Mouse (Mus musculus): ENCODE results near the gene Myo1b. TPM values are rescaled to one million over a fixed set of nuclear protein-coding genes. Genes with fewer than 3 reads are reported as not detected.

Myo1b gene
- polyA plus RNA-seq, 1 experiment from 2014 or later: 40.8 TPM

GRCm38 (mm10) chr1:51930584-51930983 lies 14.7 kb upstream of the Myo1b start:
- Histone ChIP-seq H3K27me3 (replicated peaks; ENCODE audit: control insufficient read depth, insufficient read depth, low read length) (no peaks in the 10 kb centered on the region), H3K4me2 (ENCODE audit: low read depth, low read length) (no peak overlapping the region), H3K9me3 (ENCODE audit: control insufficient read depth, low read length) (no peaks in the 10 kb centered on the region), H3K4me1 (ENCODE audit: control insufficient read depth, insufficient read depth, low read length) (no peaks in the 10 kb centered on the region), H3K36me3 (ENCODE audit: control insufficient read depth, insufficient read depth, low read length) (no peaks in the 10 kb centered on the region), H3K9ac (ENCODE audit: low read depth, low read length) (no peak overlapping the region), H3K4me3 (ENCODE audit: low read length) (no peak overlapping the region), H3K27ac (ENCODE audit: low read length) (no peak overlapping the region)
- WGBS: 64% methylated on average over 5 of the region's 5 CpGs
- no peak for ATAC-seq

- no peak for ATAC-seq
- WGBS: 51% methylated on average over 3 of the region's 3 CpGs
These were observed 13.7 kb upstream of the Myo1b start for GRCm38 (mm10) chr1:51929557-51929956.

GRCm38 (mm10) chr1:51922820-51923219 lies 6.9 kb upstream of the Myo1b start:
- Histone ChIP-seq H3K4me3 (ENCODE audit: low read length) (no peak overlapping the region), H3K9me3 (ENCODE audit: control insufficient read depth, low read length) (0 out of 2 replicates have a peak, but pooled peaks cover 5% of the 10 kb centered on the region), H3K27ac (ENCODE audit: low read length) (no peak overlapping the region), H3K36me3 (ENCODE audit: control insufficient read depth, insufficient read depth, low read length) (no peaks in the 10 kb centered on the region), H3K4me2 (ENCODE audit: low read depth, low read length) (no peak overlapping the region; the same call in 1 of the 2 replicates), H3K4me1 (ENCODE audit: control insufficient read depth, insufficient read depth, low read length) (no peaks in the 10 kb centered on the region), H3K9ac (ENCODE audit: low read depth, low read length) (no peak overlapping the region), H3K27me3 (replicated peaks; ENCODE audit: control insufficient read depth, insufficient read depth, low read length) (no peaks in the 10 kb centered on the region)
- 21% methylated on average over 12 of the region's 12 CpGs for WGBS
- ATAC-seq: 0 out of 2 replicates have a peak, but pooled peaks have one; percentile 44

More at GRCm38 (mm10) chr1:51929557-51929956, 13.7 kb upstream of the Myo1b start:
- Histone ChIP-seq H3K36me3 (ENCODE audit: control insufficient read depth, insufficient read depth, low read length) (no peaks in the 10 kb centered on the region), H3K27ac (ENCODE audit: low read length) (no peak overlapping the region), H3K27me3 (replicated peaks; ENCODE audit: control insufficient read depth, insufficient read depth, low read length) (no peaks in the 10 kb centered on the region), H3K4me3 (ENCODE audit: low read length) (no peak overlapping the region), H3K4me2 (ENCODE audit: low read depth, low read length) (no peak overlapping the region), H3K9me3 (ENCODE audit: control insufficient read depth, low read length) (no peaks in the 10 kb centered on the region), H3K4me1 (ENCODE audit: control insufficient read depth, insufficient read depth, low read length) (no peaks in the 10 kb centered on the region), H3K9ac (ENCODE audit: low read depth, low read length) (no peak overlapping the region)

GRCm38 (mm10) chr1:51916276-51916675 lies 405 bp upstream of the Myo1b start:
- no peak overlapping the region for H3K27ac ChIP-seq (ENCODE audit: low read length)
- no peak overlapping the region for H3K9ac ChIP-seq (ENCODE audit: low read depth, low read length)

GRCm38 (mm10) chr1:51915051-51915575 lies 758 bp downstream of the Myo1b start:
- under 1% methylated on average over 33 of the region's 33 CpGs for WGBS
- peak overlapping the region; percentile 69 for H3K4me3 ChIP-seq (ENCODE audit: low read length)
- peak overlapping the region; percentile 70 for H3K27ac ChIP-seq (ENCODE audit: low read length)
- H3K36me3 ChIP-seq (ENCODE audit: control insufficient read depth, insufficient read depth, low read length): no peaks in the 10 kb centered on the region
- H3K27me3 ChIP-seq (replicated peaks; ENCODE audit: control insufficient read depth, insufficient read depth, low read length): no peaks in the 10 kb centered on the region
- peak overlapping the region; percentile 93 for H3K9ac ChIP-seq (ENCODE audit: low read depth, low read length)
- peaks cover 13% of the 10 kb centered on the region for H3K4me1 ChIP-seq (ENCODE audit: control insufficient read depth, insufficient read depth, low read length)
- 0 out of 2 replicates have a peak, but pooled peaks cover 5% of the 10 kb centered on the region for H3K9me3 ChIP-seq (ENCODE audit: control insufficient read depth, low read length)
- peak; percentile 80 for ATAC-seq
- H3K4me2 ChIP-seq (ENCODE audit: low read depth, low read length): peak overlapping the region; percentile 69

More at GRCm38 (mm10) chr1:51916276-51916675, 405 bp upstream of the Myo1b start:
- Histone ChIP-seq H3K9me3 (ENCODE audit: control insufficient read depth, low read length) (0 out of 2 replicates have a peak, but pooled peaks cover 5% of the 10 kb centered on the region), H3K27me3 (replicated peaks; ENCODE audit: control insufficient read depth, insufficient read depth, low read length) (no peaks in the 10 kb centered on the region), H3K4me1 (ENCODE audit: control insufficient read depth, insufficient read depth, low read length) (peaks cover 13% of the 10 kb centered on the region), H3K4me3 (ENCODE audit: low read length) (peak overlapping the region; percentile 69), H3K36me3 (ENCODE audit: control insufficient read depth, insufficient read depth, low read length) (no peaks in the 10 kb centered on the region), H3K4me2 (ENCODE audit: low read depth, low read length) (peak overlapping the region; percentile 69)
- WGBS: 61% methylated on average over 5 of the region's 5 CpGs
- ATAC-seq: peak; percentile 2; the same call in 1 of the 2 replicates

- Histone ChIP-seq H3K4me1 (ENCODE audit: control insufficient read depth, insufficient read depth, low read length) (peaks cover 20% of the 10 kb centered on the region), H3K27ac (ENCODE audit: low read length) (no peak overlapping the region), H3K27me3 (replicated peaks; ENCODE audit: control insufficient read depth, insufficient read depth, low read length) (no peaks in the 10 kb centered on the region), H3K4me3 (ENCODE audit: low read length) (peak overlapping the region; percentile 69; the same call in 1 of the 2 replicates), H3K9ac (ENCODE audit: low read depth, low read length) (no peak overlapping the region), H3K36me3 (ENCODE audit: control insufficient read depth, insufficient read depth, low read length) (no peaks in the 10 kb centered on the region), H3K4me2 (ENCODE audit: low read depth, low read length) (peak overlapping the region; percentile 69; the same call in 1 of the 2 replicates), H3K9me3 (ENCODE audit: control insufficient read depth, low read length) (0 out of 2 replicates have a peak, but pooled peaks cover 5% of the 10 kb centered on the region)
- no peak for ATAC-seq
- 71% methylated on average over 3 of the region's 3 CpGs for WGBS
These were observed 1.8 kb downstream of the Myo1b start for GRCm38 (mm10) chr1:51914095-51914494.

- H3K4me2 ChIP-seq (ENCODE audit: low read depth, low read length): no peak overlapping the region
- no peak for ATAC-seq
- H3K9ac ChIP-seq (ENCODE audit: low read depth, low read length): no peak overlapping the region
- H3K9me3 ChIP-seq (ENCODE audit: control insufficient read depth, low read length): no peaks in the 10 kb centered on the region
- H3K4me3 ChIP-seq (ENCODE audit: low read length): 0 out of 2 replicates have a peak overlapping the region, but pooled peaks have one; percentile 69
- no peak overlapping the region for H3K27ac ChIP-seq (ENCODE audit: low read length)
- H3K27me3 ChIP-seq (replicated peaks; ENCODE audit: control insufficient read depth, insufficient read depth, low read length): no peaks in the 10 kb centered on the region
- H3K36me3 ChIP-seq (ENCODE audit: control insufficient read depth, insufficient read depth, low read length): no peaks in the 10 kb centered on the region
- peaks cover 23% of the 10 kb centered on the region for H3K4me1 ChIP-seq (ENCODE audit: control insufficient read depth, insufficient read depth, low read length)
- 62% methylated on average over 14 of the region's 14 CpGs for WGBS
These were observed 2.6 kb downstream of the Myo1b start for GRCm38 (mm10) chr1:51913071-51913814.

GRCm38 (mm10) chr1:51911331-51911730 lies 4.5 kb downstream of the Myo1b start:
- ATAC-seq: no peak
- Histone ChIP-seq H3K4me3 (ENCODE audit: low read length) (no peak overlapping the region), H3K36me3 (ENCODE audit: control insufficient read depth, insufficient read depth, low read length) (no peaks in the 10 kb centered on the region), H3K4me1 (ENCODE audit: control insufficient read depth, insufficient read depth, low read length) (peaks cover 31% of the 10 kb centered on the region), H3K9me3 (ENCODE audit: control insufficient read depth, low read length) (no peaks in the 10 kb centered on the region), H3K27me3 (replicated peaks; ENCODE audit: control insufficient read depth, insufficient read depth, low read length) (no peaks in the 10 kb centered on the region), H3K9ac (ENCODE audit: low read depth, low read length) (no peak overlapping the region), H3K27ac (ENCODE audit: low read length) (no peak overlapping the region), H3K4me2 (ENCODE audit: low read depth, low read length) (no peak overlapping the region)
- 41% methylated on average over 4 of the region's 4 CpGs for WGBS

- H3K9ac ChIP-seq (ENCODE audit: low read depth, low read length): no peak overlapping the region
- H3K27me3 ChIP-seq (replicated peaks; ENCODE audit: control insufficient read depth, insufficient read depth, low read length): no peaks in the 10 kb centered on the region
- H3K36me3 ChIP-seq (ENCODE audit: control insufficient read depth, insufficient read depth, low read length): no peaks in the 10 kb centered on the region
- H3K4me1 ChIP-seq (ENCODE audit: control insufficient read depth, insufficient read depth, low read length): peaks cover 35% of the 10 kb centered on the region
- WGBS: 82% methylated on average over 2 of the region's 2 CpGs
- no peak overlapping the region for H3K4me3 ChIP-seq (ENCODE audit: low read length)
- no peaks in the 10 kb centered on the region for H3K9me3 ChIP-seq (ENCODE audit: control insufficient read depth, low read length)
- no peak overlapping the region for H3K4me2 ChIP-seq (ENCODE audit: low read depth, low read length)
- ATAC-seq: no peak
- no peak overlapping the region for H3K27ac ChIP-seq (ENCODE audit: low read length)
These were observed 6.7 kb downstream of the Myo1b start for GRCm38 (mm10) chr1:51909204-51909603.

Measured in intestine, embryonic 16.5 days (tissue).